Mouse (Mus musculus): Measurements from ENCODE around the gene Vars. TPM values are rescaled to one million over a fixed set of nuclear protein-coding genes. Genes with fewer than 3 reads are reported as not detected.
A peak's percentile ranks its signal among the peaks of the same experiment; 100 is the strongest.
"Not testable (repeated sequence)": the region's sequence is repeated elsewhere in the genome, so short reads cannot be mapped to it uniquely, and the experiment has no call there.

The Vars gene
- polyA plus RNA-seq, 1 experiment from 2014 or later: 24.7 TPM

GRCm38 (mm10) chr17:34996411-34997141 lies 4.2 kb upstream of the Vars start:
- no peaks in the 10 kb centered on the region for H3K36me3 ChIP-seq (ENCODE audit: insufficient read depth, low read length)
- H3K27ac ChIP-seq (ENCODE audit: low read length): no peak overlapping the region
- DNase-seq (ENCODE audit: low spot score) (no peak), ATAC-seq (no peak)
- TF ChIP-seq EP300 (IDR thresholded peaks at IDR 0.05) (no peak), CTCF (IDR thresholded peaks at IDR 0.05) (no peak)
- no peaks in the 10 kb centered on the region for H3K27me3 ChIP-seq (replicated peaks; ENCODE audit: insufficient read depth, low read length)
- H3K4me3 ChIP-seq (ENCODE audit: low read depth, low read length): no peak overlapping the region
- H3K9me3 ChIP-seq (ENCODE audit: low read length): no peaks in the 10 kb centered on the region
- 82% methylated on average over 12 of the region's 14 CpGs for WGBS
- no peak overlapping the region for H3K9ac ChIP-seq (replicated peaks; ENCODE audit: low read depth)
- no peak overlapping the region for H3K4me2 ChIP-seq (replicated peaks; ENCODE audit: low read depth, low read length)
- H3K4me1 ChIP-seq (ENCODE audit: insufficient read depth, low read depth, low read length): peaks cover 7% of the 10 kb centered on the region; the same call in 1 of the 2 replicates

- no peaks in the 10 kb centered on the region for H3K9me3 ChIP-seq (ENCODE audit: low read length)
- no peak overlapping the region for H3K4me2 ChIP-seq (replicated peaks; ENCODE audit: low read depth, low read length)
- peaks cover 11% of the 10 kb centered on the region; the same call in 1 of the 2 replicates for H3K4me1 ChIP-seq (ENCODE audit: insufficient read depth, low read depth, low read length)
- H3K4me3 ChIP-seq (ENCODE audit: low read depth, low read length): no peak overlapping the region
- no peaks in the 10 kb centered on the region for H3K27me3 ChIP-seq (replicated peaks; ENCODE audit: insufficient read depth, low read length)
- ATAC-seq (no peak), DNase-seq (ENCODE audit: low spot score) (no peak)
- 81% methylated on average over 5 of the region's 5 CpGs for WGBS
- no peak for TF ChIP-seq EP300 (IDR thresholded peaks at IDR 0.05)
- no peak for TF ChIP-seq CTCF (IDR thresholded peaks at IDR 0.05)
- H3K9ac ChIP-seq (replicated peaks; ENCODE audit: low read depth): no peak overlapping the region
- no peaks in the 10 kb centered on the region for H3K36me3 ChIP-seq (ENCODE audit: insufficient read depth, low read length)
- H3K27ac ChIP-seq (ENCODE audit: low read length): no peak overlapping the region
These were observed 3.7 kb upstream of the Vars start for GRCm38 (mm10) chr17:34997142-34997483.

GRCm38 (mm10) chr17:34998526-34999430 lies 2.0 kb upstream of the Vars start:
- 82% methylated on average over 15 of the region's 15 CpGs for WGBS
- H3K4me1 ChIP-seq (ENCODE audit: insufficient read depth, low read depth, low read length): peaks cover 21% of the 10 kb centered on the region
- no peak for ATAC-seq
- H3K4me2 ChIP-seq (replicated peaks; ENCODE audit: low read depth, low read length): peak overlapping the region; percentile 99
- DNase-seq (ENCODE audit: low spot score): no peak
- no peak overlapping the region for H3K4me3 ChIP-seq (ENCODE audit: low read depth, low read length)
- no peak overlapping the region for H3K9ac ChIP-seq (replicated peaks; ENCODE audit: low read depth)
- H3K9me3 ChIP-seq (ENCODE audit: low read length): no peaks in the 10 kb centered on the region
- no peaks in the 10 kb centered on the region for H3K27me3 ChIP-seq (replicated peaks; ENCODE audit: insufficient read depth, low read length)
- H3K36me3 ChIP-seq (ENCODE audit: insufficient read depth, low read length): no peaks in the 10 kb centered on the region
- H3K27ac ChIP-seq (ENCODE audit: low read length): no peak overlapping the region
- TF ChIP-seq EP300 (IDR thresholded peaks at IDR 0.05): no peak
- peak; percentile 8; the same call in 1 of the 2 replicates for TF ChIP-seq CTCF (IDR thresholded peaks at IDR 0.05)

- 9% methylated on average over 28 of the region's 32 CpGs for WGBS
- DNase-seq (ENCODE audit: low spot score): peak; percentile 29
These were observed 693 bp upstream of the Vars start for GRCm38 (mm10) chr17:34999871-35000716.

GRCm38 (mm10) chr17:35001452-35002152 lies 815 bp downstream of the Vars start:
- Histone ChIP-seq H3K27ac (ENCODE audit: low read length) (peak overlapping the region; percentile 98), H3K4me2 (replicated peaks; ENCODE audit: low read depth, low read length) (peak overlapping the region; percentile 99), H3K36me3 (ENCODE audit: insufficient read depth, low read length) (no peaks in the 10 kb centered on the region), H3K4me1 (ENCODE audit: insufficient read depth, low read depth, low read length) (peaks cover 21% of the 10 kb centered on the region), H3K27me3 (replicated peaks; ENCODE audit: insufficient read depth, low read length) (no peaks in the 10 kb centered on the region), H3K9ac (replicated peaks; ENCODE audit: low read depth) (peak overlapping the region; percentile 82), H3K4me3 (ENCODE audit: low read depth, low read length) (peak overlapping the region; percentile 81), H3K9me3 (ENCODE audit: low read length) (no peaks in the 10 kb centered on the region)
- peak; percentile 76 for DNase-seq (ENCODE audit: low spot score)
- under 1% methylated on average over 35 of the region's 35 CpGs for WGBS
- TF ChIP-seq EP300 (IDR thresholded peaks at IDR 0.05) (no peak), CTCF (IDR thresholded peaks at IDR 0.05) (no peak)
- ATAC-seq: peak; percentile 9

More at GRCm38 (mm10) chr17:34999871-35000716, 693 bp upstream of the Vars start:
- not testable (repeated sequence) for ATAC-seq; H3K27me3 ChIP-seq (replicated peaks; ENCODE audit: insufficient read depth, low read length); H3K36me3 ChIP-seq (ENCODE audit: insufficient read depth, low read length); H3K9me3 ChIP-seq (ENCODE audit: low read length)
- H3K27ac ChIP-seq (ENCODE audit: low read length): peak overlapping the region; percentile 98
- peaks cover 21% of the 10 kb centered on the region for H3K4me1 ChIP-seq (ENCODE audit: insufficient read depth, low read depth, low read length)
- peak overlapping the region; percentile 29; the same call in 1 of the 2 replicates for H3K9ac ChIP-seq (replicated peaks; ENCODE audit: low read depth)
- H3K4me3 ChIP-seq (ENCODE audit: low read depth, low read length): peak overlapping the region; percentile 81
- peak overlapping the region; percentile 99 for H3K4me2 ChIP-seq (replicated peaks; ENCODE audit: low read depth, low read length)

Measured in lung, postnatal 0 days (tissue).